Mouse (Mus musculus): ENCODE measurements around the gene Inpp4b.

- TF ChIP-seq CTCF (IDR thresholded peaks at IDR 0.05; ENCODE audit: low read depth) (no peak), EP300 (IDR thresholded peaks at IDR 0.05; ENCODE audit: low read depth) (no peak)
Measured at GRCm38 (mm10) chr8:81483834-81484233, 141.5 kb downstream of the Inpp4b start.
